Mouse (Mus musculus) spleen, adult 18-20 months (tissue): ENCODE measurements around the gene Sptbn4.
A peak's percentile ranks its signal among the peaks of the same experiment; 100 is the strongest.
"Not testable (repeated sequence)": the region's sequence is repeated elsewhere in the genome, so short reads cannot be mapped to it uniquely, and the experiment has no call there.

Experiments
- DNase-seq, 2 experiments: peaks; one replicate each; pipeline ENCODE4 v3.0.0; 2022; ENCODE audit warnings: mixed read lengths in 2 of 2

Sptbn4 gene

GRCm38 (mm10) chr7:27447419-27448286, at the start of gene Sptbn4, which contains the start of gene Blvrb:
Sptbn4 (minus strand) TSS chr7:27447686.
Blvrb (plus strand) TSS chr7:27447978.
- peak; percentile 96 to 99 for DNase-seq

- DNase-seq, result not testable (repeated sequence)
These were observed 47.3 kb upstream of the Sptbn4 start for GRCm38 (mm10) chr7:27494659-27495367.

DNA sequence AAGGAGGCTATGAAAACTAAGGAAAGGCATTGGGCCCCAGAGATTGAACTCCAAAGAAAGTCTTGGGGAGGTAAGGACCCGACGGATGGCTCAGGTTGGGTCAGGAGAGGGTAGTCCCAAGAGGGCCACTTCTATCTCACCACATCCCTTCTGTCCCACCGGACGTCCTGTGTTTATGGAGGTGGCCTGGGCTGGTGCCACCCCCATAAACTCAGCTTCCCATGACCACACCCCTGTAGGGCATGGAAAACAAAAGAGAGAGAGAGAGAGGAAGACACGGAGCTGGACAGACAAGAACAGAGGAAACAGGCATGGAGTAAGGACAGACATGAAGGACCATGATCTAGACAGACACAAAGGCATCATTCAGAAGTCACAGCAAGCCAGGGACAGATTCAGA, 46.0 kb upstream of the Sptbn4 start:
- DNase-seq, result no peak

GRCm38 (mm10) chr7:27493022-27493421, 45.5 kb upstream of the Sptbn4 start:
- DNase-seq, result no peak

DNA sequence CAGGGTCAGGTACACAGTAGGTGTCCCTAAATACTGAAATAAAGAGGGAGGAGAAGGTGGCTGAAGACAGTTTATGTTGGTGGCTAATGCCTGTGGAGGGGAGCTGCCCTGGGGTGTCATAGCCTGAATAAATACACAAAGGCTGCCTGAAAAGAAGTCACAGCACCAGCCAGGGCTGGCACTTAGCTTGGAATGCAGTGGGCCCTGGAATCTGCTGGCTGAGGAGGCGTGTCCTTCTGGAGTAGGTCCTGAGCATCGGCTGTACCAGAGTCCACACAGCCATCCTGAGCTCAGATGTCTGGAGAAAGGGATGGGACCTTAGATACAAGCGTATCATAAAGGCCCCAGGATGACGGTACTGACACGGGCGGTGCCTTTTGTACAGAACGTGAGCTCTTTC, 44.4 kb upstream of the Sptbn4 start:
- no peak for DNase-seq

DNA sequence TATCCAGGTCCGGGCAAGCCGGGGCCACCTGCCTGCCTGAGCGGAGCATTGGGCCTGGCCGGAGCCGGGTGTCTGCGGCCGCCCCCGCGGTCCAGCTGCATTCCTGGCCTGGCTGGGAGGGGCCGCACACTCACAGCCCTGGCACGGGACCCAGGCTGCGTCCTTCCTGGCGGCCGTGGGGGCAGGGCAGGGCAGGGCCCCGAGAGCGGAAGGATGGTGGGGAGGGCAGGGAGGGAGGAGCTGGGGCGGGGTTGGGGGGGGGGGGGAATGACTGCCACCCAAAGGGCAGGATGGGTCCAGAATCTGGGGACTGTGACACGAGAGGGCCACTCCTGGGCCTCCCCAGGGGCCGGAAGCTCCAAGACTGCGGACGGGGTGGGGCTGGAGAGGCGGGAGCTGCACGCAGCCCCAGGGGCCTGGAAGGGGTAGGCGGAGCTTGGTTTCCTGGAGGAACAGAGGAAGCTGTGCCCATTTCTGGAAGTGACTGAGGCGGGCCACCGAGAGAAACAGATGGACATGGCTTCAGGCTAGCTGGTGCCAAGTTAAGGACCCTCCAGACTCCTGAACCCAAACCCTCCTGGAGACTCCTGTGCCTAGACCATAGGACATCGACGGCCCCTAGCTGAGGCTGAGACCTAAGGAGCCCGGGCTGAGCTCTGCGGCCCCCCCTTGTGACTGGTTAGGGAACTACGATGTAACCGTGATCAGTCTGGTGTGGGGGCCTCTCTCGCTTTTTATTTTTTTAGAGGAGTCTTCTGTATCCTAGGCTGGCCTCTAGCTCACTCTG, 43.2 kb upstream of the Sptbn4 start:
- peak; percentile 81 to 89 for DNase-seq

DNA sequence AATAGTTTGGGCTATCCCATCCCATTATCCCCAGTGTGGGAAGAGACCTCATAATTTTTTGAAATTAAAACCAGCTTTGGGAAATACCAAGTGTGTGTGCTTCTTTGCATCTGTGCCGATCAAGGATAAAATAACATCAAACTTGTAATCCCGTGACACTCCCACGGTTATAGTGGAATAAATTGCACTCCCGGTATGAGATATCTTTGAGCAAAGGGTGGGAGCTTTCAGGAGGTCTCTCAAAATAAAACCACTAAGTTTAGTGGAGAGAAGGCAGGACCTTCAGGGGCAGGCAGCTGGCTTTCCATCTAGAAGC, 42.7 kb upstream of the Sptbn4 start:
- DNase-seq, result no peak

DNA sequence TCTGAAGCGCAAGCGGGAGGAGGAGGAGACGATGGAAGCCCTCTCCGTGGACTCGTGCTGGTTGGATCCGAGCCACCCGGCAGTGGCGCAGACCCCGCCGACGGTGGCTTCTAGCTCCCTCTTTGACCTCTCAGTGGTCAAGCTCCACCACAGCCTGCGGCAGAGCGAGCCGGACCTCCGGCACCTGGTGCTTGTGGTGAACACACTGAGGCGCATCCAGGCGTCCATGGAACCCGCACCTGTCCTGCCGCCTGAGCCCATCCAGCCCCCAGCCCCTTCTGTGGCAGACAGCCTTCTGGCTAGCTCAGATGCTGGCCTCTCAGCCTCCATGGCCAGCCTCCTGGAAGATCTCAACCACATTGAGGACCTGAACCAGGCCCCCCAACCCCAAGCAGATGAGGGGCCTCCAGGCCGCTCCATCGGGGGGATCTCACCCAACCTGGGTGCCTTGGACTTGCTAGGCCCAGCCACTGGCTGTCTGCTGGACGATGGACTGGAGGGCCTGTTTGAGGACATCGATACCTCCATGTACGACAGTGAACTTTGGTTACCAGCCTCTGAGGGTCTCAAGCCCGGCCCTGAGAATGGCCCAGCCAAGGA, 41.9 kb upstream of the Sptbn4 start:
- DNase-seq, result no peak

- peak in 1 of 2 experiments; percentile 16 for DNase-seq
These were observed 40.3 kb upstream of the Sptbn4 start for GRCm38 (mm10) chr7:27487740-27488268.

DNA sequence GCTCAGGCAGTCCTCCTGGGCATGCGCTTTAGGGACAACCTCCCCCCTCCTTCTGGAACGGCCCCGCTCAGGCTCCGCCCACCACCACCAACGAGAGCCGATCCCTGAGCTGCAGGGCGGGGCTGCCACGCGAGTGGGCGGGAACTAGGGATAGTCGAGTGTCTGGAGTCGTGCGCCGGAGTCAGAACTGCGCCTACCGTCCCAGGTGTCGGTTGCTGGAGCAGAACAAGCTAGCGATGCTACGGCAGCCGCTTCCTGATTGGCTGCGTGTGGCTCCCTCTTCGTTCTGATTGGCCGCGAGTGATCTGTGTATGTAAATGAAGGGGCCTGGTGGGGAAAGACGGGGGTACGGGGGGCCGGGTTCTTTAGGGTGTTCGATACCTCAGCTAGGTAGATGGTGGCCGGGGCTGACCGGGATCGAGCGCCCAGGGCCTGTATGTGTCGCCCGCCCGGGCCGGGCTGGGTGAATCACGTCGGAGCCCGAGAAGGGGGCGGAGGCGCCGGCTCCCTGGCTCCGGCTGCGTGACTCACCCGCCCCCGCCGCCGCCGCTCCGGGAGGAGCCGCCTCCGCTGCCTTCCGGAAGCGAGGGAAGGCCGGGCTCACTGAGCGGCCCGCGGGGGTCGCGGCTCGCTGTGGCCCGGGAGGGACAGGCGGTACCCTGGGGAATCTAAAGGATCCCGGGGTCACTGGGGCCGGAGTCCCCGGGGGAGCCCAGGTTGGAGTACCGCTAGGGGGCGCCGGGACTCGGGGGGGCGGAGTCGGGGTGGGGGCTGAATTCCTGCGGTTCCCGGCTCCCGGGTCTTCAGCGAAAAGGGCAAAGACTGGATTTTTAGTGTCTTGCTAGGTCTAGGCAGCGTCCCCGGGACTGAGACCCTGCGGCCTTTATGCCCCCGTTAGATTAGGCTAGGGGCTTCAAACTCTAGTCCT, 39.5 kb upstream of the Sptbn4 start, which contains the start of gene Sertad1:
TSS of gene Sertad1 (plus strand) at position 141 of the 928 bp plus-strand sequence.
- peak; percentile 100 for DNase-seq

DNA sequence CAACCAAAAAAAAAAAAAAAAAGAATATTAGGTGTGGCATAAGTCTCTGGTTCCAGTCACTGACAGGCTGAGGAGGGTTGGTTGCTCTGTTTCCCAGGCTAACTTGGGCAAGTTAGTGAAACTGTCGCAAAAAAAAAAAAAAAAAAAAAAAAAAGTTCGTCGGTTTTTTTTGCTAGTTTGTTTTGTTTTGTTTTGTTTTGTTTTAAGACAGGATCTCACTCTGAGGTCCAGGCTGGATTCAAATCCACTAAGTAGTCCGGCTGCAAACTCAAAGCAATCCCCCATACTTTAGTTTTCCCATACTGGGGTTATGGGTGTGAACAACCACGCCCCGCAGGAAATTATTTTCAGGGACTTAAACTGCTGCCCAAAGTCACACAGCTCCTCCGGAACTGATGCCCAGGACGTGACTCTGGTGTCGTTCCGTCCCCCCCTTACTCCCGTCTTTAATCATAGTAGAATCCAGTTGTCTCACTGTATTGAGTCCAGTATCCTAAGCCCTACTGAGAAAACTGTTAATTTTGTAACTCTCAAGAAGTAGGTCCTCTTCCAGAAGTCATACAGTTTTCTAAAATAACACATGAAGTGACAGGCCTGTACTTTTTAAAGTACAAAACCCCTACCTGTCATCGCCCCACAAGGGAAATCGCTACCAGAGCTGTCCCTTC, 38.8 kb upstream of the Sptbn4 start:
- no peak for DNase-seq

DNA sequence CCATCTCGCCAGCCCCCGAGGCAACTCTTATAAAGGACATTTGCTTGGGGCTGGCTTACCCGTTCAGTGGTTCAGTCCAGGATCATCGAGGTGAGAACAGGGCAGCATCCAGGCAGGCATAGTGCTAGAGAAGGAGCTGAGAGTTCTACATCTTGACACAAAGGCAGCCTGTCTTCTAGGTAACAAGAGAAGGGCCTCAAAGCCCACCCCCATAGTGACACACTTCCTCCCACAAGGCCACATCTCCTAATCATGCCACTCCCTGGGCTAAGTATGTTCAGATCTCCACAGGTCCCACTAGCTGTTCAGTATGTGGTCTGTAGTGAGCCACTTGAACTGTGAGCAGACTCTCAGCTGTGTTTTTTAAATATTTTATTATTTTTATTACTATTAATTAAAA, 36.4 kb upstream of the Sptbn4 start:
- no peak for DNase-seq

GRCm38 (mm10) chr7:27481627-27481969, 34.1 kb upstream of the Sptbn4 start:
- DNase-seq, result peak; percentile 67 to 69

GRCm38 (mm10) chr7:27480927-27481626, 33.6 kb upstream of the Sptbn4 start:
- DNase-seq, result no peak

GRCm38 (mm10) chr7:27480506-27480905, 33.0 kb upstream of the Sptbn4 start:
- DNase-seq, result no peak

DNA sequence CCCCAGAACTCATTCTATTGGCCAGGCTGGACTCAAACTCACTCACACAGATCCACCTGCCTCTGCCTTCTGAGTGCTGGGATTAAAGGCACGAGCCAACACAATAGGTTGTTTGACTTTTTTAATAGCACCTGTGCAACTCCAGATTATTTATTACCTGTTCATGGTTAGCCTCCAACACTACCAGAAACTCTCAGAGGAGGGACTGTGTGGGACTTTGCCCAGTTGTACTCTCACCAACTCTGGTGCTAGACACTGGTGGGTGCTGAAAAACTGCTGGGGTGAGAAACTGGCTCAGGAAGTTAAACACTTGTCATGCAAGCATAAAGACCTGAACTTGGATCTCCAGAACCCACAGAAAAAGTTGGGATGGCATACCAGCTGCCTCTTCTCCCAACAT, 32.3 kb upstream of the Sptbn4 start:
- no peak for DNase-seq

GRCm38 (mm10) chr7:27478561-27478960, 31.1 kb upstream of the Sptbn4 start:
- no peak for DNase-seq

DNA sequence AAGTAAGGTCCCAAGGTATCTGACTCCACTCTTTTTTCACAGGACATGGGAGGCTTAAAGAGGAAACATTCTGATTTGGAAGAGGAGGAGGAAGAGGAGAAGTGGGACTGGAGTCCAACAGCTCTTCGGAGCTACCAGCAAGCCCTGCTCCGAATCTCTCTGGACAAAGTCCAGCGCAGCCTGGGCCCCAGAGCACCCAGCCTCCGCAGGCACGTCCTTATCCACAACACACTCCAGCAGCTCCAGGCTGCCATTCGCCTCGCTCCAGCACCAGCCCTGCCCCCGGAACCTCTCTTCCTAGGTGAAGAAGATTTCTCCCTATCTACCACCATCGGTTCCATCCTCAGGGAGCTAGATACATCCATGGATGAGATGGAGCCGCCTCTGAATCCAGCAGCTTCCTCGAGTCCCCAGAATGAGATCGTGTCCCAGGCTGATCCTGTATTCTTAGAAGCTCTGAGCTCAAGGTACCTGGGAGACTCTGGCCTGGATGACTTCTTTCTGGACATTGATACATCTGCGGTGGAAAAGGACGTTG, 28.7 kb upstream of the Sptbn4 start:
- DNase-seq, result no peak

- DNase-seq, result no peak
These were observed 28.1 kb upstream of the Sptbn4 start for GRCm38 (mm10) chr7:27475596-27475995.

DNA sequence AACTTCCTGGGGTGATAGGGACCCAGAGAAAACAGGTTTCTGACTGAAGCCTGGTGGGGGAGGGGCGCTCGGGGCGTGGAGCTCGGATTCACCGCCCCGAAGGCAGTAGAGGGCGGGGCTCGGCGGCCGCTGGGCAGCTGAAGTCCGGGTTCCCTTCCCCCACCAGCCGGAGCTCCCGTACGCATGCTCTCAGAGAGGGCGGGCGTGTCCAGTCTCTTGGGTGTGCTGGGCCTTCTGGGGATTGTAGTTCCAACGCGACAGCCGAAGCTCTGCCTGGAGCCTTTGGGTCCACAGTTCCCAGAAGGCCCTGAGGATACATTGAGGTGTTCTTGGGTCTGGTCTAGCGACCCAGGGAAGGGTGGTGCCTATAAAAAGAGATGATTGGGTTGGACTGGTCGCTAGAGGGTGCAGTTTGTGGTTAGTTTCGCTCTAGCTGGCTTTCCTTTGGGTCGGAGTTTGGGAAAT, 27.0 kb upstream of the Sptbn4 start:
- DNase-seq, result peak; percentile 97
